Mouse (Mus musculus) subcutaneous adipose tissue, adult 2 months (tissue): Measurements from ENCODE around the gene 4930407I10Rik. TPM values are rescaled to one million over a fixed set of nuclear protein-coding genes. Genes with fewer than 3 reads are reported as not detected.

Experiments used
- polyA plus RNA-seq: library from polyadenylated mRNA; depleted of rRNA; stranded (reverse); fragments of >200 nt; gene quantifications from 2 replicates; pipeline ENCODE4 v1.2.3, GENCODE M21; 2012; ENCODE audit warnings: low replicate concordance; rRNA removed

4930407I10Rik gene
- polyA plus RNA-seq: not detected in 2 replicates

DNA sequence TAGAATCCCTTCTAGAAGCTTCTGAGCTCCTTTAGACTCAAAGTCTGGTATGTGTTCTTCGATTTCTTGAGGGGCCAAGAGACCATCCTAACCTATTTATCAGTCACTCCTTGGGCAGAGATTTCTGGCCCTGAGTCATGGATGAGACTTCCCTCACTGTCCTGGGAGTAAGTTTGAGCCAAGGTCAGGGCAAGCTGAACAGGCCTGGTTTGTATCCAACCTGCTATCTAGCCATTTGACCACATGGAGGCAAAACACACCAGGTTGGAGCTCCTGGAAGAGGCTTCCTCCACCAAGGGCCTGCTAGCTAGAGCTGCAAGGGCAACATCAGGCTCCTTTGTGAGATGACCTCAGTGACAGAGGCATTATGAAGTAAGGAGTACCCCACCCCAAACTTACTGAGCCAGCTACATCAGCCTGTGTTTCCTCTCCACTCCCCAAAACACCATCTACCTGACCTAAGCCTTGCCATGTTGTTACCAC, at the start of gene 4930407I10Rik:
Gene 4930407I10Rik (plus strand): TSS at position 433 of the 483 bp plus-strand sequence.

GRCm38 (mm10) chr15:82033762-82034161, 25.2 kb upstream of the 4930407I10Rik start, which contains the start of gene Desi1:
TSS of gene Desi1 (minus strand) at chr15:82033862.

DNA sequence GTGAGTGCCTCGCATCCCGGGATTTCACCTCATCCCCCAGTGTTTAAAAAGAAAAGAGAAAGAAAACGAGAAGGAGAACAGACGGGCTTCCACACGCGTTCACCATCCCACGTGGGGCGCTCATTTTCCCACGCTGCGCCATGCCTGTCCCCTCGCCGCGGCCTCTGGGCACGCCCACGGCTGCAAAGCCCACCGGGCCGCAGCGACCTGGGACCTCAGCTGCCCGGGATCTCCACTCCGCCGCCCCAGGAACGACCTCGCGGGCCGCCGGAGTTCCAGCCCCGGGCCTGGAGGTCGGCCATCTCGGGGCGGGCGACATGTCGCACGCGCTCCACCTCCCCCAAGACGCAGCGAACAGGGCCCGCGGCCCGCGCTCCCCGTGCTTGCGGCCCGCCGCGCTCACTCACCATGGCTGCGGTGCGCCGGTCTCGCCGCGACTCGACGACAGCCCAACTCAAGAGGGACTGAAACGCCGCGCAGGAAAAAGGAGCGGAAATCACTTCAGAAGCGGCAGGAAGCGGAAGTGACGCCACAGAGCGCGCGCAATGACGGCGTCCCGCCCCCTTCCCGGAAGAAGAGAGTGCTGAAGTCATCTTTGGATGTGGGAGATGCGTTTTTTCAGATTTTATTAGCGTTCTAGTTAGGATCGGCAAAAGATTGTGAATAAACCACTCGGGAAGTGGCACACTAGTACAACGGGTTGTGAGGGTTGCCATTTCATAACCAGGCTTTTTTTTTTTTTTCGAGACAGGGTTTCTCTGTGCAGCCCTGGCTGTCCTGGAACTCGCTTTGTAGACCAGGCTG, 11.7 kb upstream of the 4930407I10Rik start, which contains the start of gene Snu13:
Gene Snu13 (minus strand): TSS at position 519 of the 804 bp plus-strand sequence.

DNA sequence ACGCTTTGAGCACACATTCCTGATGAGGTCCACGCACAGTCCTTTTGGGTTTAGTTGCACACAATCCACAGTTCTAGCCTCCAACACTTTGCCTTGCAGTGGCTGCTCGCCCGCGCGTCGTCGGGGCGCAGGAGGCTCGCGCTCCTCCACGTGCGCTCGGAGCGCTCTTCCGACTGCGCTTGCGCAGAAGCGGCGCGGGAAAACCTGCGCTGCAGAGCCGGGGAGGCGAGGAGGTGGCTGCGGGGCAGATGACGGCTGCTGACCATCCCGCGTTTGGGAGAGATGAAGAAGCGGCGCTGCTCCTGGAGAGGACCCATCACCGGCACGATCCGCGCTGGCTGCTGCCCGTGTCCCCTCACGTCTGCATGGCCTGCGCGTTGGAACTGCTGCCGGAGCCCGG, 10.9 kb downstream of the 4930407I10Rik start, which contains the start of gene Mei1:
Gene Mei1 (plus strand): TSS at position 99 of the 400 bp plus-strand sequence.

Other genes with a start within 250 kb of the 4930407I10Rik start
- gene Tob2, start 200.4 kb upstream of the 4930407I10Rik start, polyA plus RNA-seq: 39.8 and 42.4 TPM in 2 replicates
- 40.8 and 53.1 TPM in 2 replicates for gene Phf5a, start 187.2 kb upstream of the 4930407I10Rik start, polyA plus RNA-seq
- 461 and 738 TPM in 2 replicates for gene Aco2, start 186.8 kb upstream of the 4930407I10Rik start, polyA plus RNA-seq
- gene Polr3h, start 132.9 kb upstream of the 4930407I10Rik start, polyA plus RNA-seq: 20.3 and 22.0 TPM in 2 replicates
- 3.8 and 39.1 TPM in 2 replicates for gene Csdc2, start 122.4 kb upstream of the 4930407I10Rik start, polyA plus RNA-seq
- gene Pmm1, start 98.2 kb upstream of the 4930407I10Rik start, polyA plus RNA-seq: 109 and 124 TPM in 2 replicates
- not detected in 2 replicates for gene 1700029P11Rik, start 78.6 kb upstream of the 4930407I10Rik start, polyA plus RNA-seq
- 23.3 and 33.3 TPM in 2 replicates for gene Xrcc6, start 71.3 kb upstream of the 4930407I10Rik start, polyA plus RNA-seq
- gene Desi1, start 25.3 kb upstream of the 4930407I10Rik start, polyA plus RNA-seq: 28.1 and 41.7 TPM in 2 replicates
- gene Snu13, start 11.6 kb upstream of the 4930407I10Rik start, polyA plus RNA-seq: 50.4 and 75.6 TPM in 2 replicates
- 0.04 TPM in 1 of 2 replicates, not detected in the other for gene Mei1, start 10.8 kb downstream of the 4930407I10Rik start, polyA plus RNA-seq
- 10.0 and 14.9 TPM in 2 replicates for gene Ccdc134, start 68.8 kb downstream of the 4930407I10Rik start, polyA plus RNA-seq
- 60.2 and 70.3 TPM in 2 replicates for gene Srebf2, start 88.0 kb downstream of the 4930407I10Rik start, polyA plus RNA-seq
- 0.40 and 0.62 TPM in 2 replicates for gene Shisa8, start 153.7 kb downstream of the 4930407I10Rik start, polyA plus RNA-seq
- gene Tnfrsf13c, start 165.2 kb downstream of the 4930407I10Rik start, polyA plus RNA-seq: 0.40 and 0.66 TPM in 2 replicates
- 3.7 and 11.9 TPM in 2 replicates for gene Cenpm, start 185.6 kb downstream of the 4930407I10Rik start, polyA plus RNA-seq
- gene 1500009C09Rik, start 193.2 kb downstream of the 4930407I10Rik start, polyA plus RNA-seq: not detected in 2 replicates
- 1.6 and 1.8 TPM in 2 replicates for gene Sept3, start 215.7 kb downstream of the 4930407I10Rik start, polyA plus RNA-seq
- 0.19 TPM in 1 of 2 replicates, not detected in the other for gene Wbp2nl, start 239.8 kb downstream of the 4930407I10Rik start, polyA plus RNA-seq